18 mouse cellular contexts compared by ENCODE assay signal in genomic region chr9:99980734-99981133, GRCm38 (mm10).
"Had no signal": no experiment of that assay in that cellular context is flagged by ENCODE, and none has a peak within 500 bp of the region (broad histone marks: within the 10 kb centered on the region; RNA-seq: fewer than 3 reads in every experiment).

No protein-coding gene starts in this region.

- H3K4me1 ChIP-seq: limb, embryonic 12.5 days; limb, embryonic 15.5 days; stomach, embryonic 15.5 days had no signal

- H3K4me2 ChIP-seq: limb, embryonic 12.5 days; limb, embryonic 15.5 days; liver, embryonic 11.5 days; midbrain, embryonic 11.5 days; stomach, embryonic 15.5 days had no signal

- H3K36me3 ChIP-seq: limb, embryonic 12.5 days; limb, embryonic 15.5 days; stomach, embryonic 15.5 days had no signal

- H3K4me3 ChIP-seq: left cerebral cortex, adult 2 months; limb, embryonic 12.5 days; limb, embryonic 15.5 days; stomach, embryonic 15.5 days had no signal

- ATAC-seq: intestine, postnatal 0 days; liver, postnatal 0 days had no signal

- H3K9ac ChIP-seq: limb, embryonic 12.5 days; limb, embryonic 15.5 days; liver, embryonic 14.5 days; liver, postnatal 0 days; stomach, embryonic 15.5 days had no signal

- H3K27ac ChIP-seq: kidney, postnatal 0 days; left cerebral cortex, adult 2 months; limb, embryonic 12.5 days; limb, embryonic 15.5 days; liver, embryonic 14.5 days; stomach, embryonic 15.5 days had no signal

- H3K9me3 ChIP-seq: limb, embryonic 12.5 days; limb, embryonic 15.5 days; stomach, embryonic 15.5 days had no signal

- DNase-seq: kidney, adult 2 months; kidney, postnatal 25 days; layer of hippocampus, postnatal 36 days; left cerebral cortex, postnatal 4 days; liver, postnatal 0 days; midbrain, embryonic 14.5 days; right cerebral cortex, postnatal 14 days; spleen, adult 18-20 months; thymus, postnatal 25 days had no signal

- H3K27me3 ChIP-seq: limb, embryonic 12.5 days; limb, embryonic 15.5 days; stomach, embryonic 15.5 days had no signal
